Mouse (Mus musculus) G1E (cell line): Measurements from ENCODE around the gene Idh1. TPM values are rescaled to one million over a fixed set of nuclear protein-coding genes. Genes with fewer than 3 reads are reported as not detected.
A peak's percentile ranks its signal among the peaks of the same experiment; 100 is the strongest.

Source experiments
- ATAC-seq: 2 replicates; pipeline ENCODE4 v1.8.0; 2016; ENCODE audit warnings: mild to moderate bottlenecking; ENCODE audit not compliant: insufficient number of reproducible peaks, poor library complexity, low FRiP score, severe bottlenecking; ENCODE audit errors: extremely low read depth
- DNase-seq: peaks from one replicate; pipeline ENCODE4 v3.0.0; 2012; ENCODE audit warnings: low spot score
- H3K27me3 ChIP-seq: 2 replicates; pipeline ENCODE4 v1.6.1; 2012; ENCODE audit warnings: mild to moderate bottlenecking, low read length, inconsistent platforms; ENCODE audit not compliant: insufficient read depth
- H3K36me3 ChIP-seq: replicated peaks from 2 replicates; pipeline ENCODE3; 2012; ENCODE audit warnings: mild to moderate bottlenecking, inconsistent platforms
- H3K4me1 ChIP-seq: 2 replicates; pipeline ENCODE4 v1.6.1; 2012; ENCODE audit warnings: low read depth, low read length, inconsistent platforms, mixed read lengths; ENCODE audit not compliant: insufficient read depth
- H3K4me3 ChIP-seq: 2 replicates; pipeline ENCODE4 v1.5.1; 2012; ENCODE audit warnings: low read depth, mild to moderate bottlenecking, inconsistent platforms, low read length, moderate library complexity, mixed read lengths
- H3K9me3 ChIP-seq: replicated peaks from 2 replicates; pipeline ENCODE4 v1.6.1; 2012; ENCODE audit warnings: inconsistent platforms
- CTCF ChIP-seq: IDR thresholded peaks from 2 replicates; pipeline ENCODE4 v1.5.1; 2012; ENCODE audit warnings: low read depth, low read length, inconsistent platforms, mixed read lengths
- GATA1 ChIP-seq: IDR thresholded peaks from 2 replicates; pipeline ENCODE4 v1.6.1; 2012; ENCODE audit warnings: borderline replicate concordance, low read length, inconsistent platforms, mixed read lengths
- GATA2 ChIP-seq: IDR thresholded peaks from 2 replicates; pipeline ENCODE4 v1.6.1; 2012; ENCODE audit warnings: low read depth, low read length, inconsistent platforms, borderline replicate concordance
- POLR2AphosphoS5 ChIP-seq: IDR thresholded peaks from 2 replicates; pipeline ENCODE4 v1.6.1; 2012; ENCODE audit warnings: low read depth, low read length, inconsistent platforms; ENCODE audit not compliant: insufficient replicate concordance
- TAL1 ChIP-seq: conservative IDR thresholded peaks from 2 replicates; pipeline ENCODE4 v1.6.1; 2012; ENCODE audit warnings: low read depth, low read length, inconsistent platforms, mixed read lengths
- polyA plus RNA-seq: library from polyadenylated mRNA; stranded (reverse); fragments of >175 nt; gene quantifications from 2 replicates; pipeline ENCODE4 v1.2.3, GENCODE M21; 2012
- total RNA-seq, 2 experiments: library from RNA; stranded (forward) in 1 of 2; stranded (reverse) in 1 of 2; fragments of 200-1000 nt in 1 of 2; fragments of >200 nt in 1 of 2; fragmentation: Nextera tagmentation in 1 of 2; gene quantifications; 2 replicates each; pipeline ENCODE4 v1.2.3; 2014 to 2017

Idh1 gene
- total and polyA plus RNA-seq, 3 experiments, result 1.9 to 111 (median 29.9) TPM

DNA sequence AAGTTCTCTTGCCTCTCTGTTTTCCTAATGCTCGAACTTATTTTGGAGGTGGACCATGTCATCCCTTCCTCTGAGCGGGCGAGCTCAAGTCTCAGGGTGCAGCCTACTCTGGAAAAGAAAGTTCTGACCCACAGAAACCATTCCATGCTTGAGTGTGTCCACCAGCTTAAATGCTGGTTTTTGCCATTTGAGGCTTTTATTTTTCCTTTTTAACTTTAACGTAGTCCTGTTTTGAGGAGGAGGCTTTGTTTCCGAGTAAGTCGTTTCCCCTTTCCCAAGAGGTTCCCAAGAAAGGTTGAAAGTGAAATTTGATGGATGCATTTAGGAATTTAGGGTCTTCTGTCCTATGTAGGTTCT is 752 bp upstream of the Idh1 start:
- H3K4me3 ChIP-seq, result peak overlapping the region; percentile 88
- TF ChIP-seq TAL1 (no peak), GATA2 (no peak), POLR2AphosphoS5 (no peak), CTCF (no peak), GATA1 (no peak)
- H3K4me1 ChIP-seq, result peaks cover 28% of the 10 kb centered on the region
- H3K9me3 ChIP-seq, result no peaks in the 10 kb centered on the region
- ATAC-seq (no peak), DNase-seq (no peak)
- H3K27me3 ChIP-seq, result no peaks in the 10 kb centered on the region
- H3K36me3 ChIP-seq, result peaks cover 20% of the 10 kb centered on the region

DNA sequence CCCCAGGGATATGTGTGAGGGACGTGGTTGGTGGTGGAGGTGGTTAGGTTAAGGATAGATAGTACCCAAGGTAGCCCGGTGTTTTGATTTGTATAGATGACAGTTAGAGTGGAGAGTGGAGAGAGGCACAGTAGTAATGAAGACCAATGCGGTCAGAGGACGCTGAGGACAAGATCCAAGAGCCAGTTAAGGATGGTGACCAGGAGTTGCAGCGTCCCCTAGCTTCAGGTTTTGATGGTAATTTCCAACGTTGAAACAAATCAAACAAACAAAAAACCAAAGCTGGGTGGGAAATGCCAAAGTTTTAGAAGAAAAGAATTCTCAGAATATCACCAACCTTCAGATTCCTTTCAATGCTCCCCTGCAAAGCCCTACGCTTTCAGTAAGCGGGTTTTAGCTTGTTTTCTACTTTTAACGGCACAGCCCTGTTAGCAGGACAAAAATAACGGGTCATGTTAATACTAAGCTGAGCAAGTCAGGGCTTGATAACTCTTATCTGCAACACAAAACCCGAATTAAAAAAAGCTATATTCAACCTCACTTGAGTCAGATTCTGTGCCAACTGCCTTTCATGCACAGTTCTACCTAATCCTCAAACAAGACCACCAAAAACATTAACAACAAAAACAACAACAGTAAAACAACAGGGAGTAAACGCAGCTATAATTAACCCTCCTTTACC is 635 bp downstream of the Idh1 start:
- Histone ChIP-seq H3K36me3 (peaks cover 10% of the 10 kb centered on the region), H3K4me1 (peaks cover 34% of the 10 kb centered on the region), H3K4me3 (peak overlapping the region; percentile 88), H3K9me3 (no peaks in the 10 kb centered on the region), H3K27me3 (no peaks in the 10 kb centered on the region)
- DNase-seq (no peak), ATAC-seq (no peak)
- TF ChIP-seq CTCF (no peak), TAL1 (no peak), POLR2AphosphoS5 (no peak), GATA1 (no peak), GATA2 (no peak)

DNA sequence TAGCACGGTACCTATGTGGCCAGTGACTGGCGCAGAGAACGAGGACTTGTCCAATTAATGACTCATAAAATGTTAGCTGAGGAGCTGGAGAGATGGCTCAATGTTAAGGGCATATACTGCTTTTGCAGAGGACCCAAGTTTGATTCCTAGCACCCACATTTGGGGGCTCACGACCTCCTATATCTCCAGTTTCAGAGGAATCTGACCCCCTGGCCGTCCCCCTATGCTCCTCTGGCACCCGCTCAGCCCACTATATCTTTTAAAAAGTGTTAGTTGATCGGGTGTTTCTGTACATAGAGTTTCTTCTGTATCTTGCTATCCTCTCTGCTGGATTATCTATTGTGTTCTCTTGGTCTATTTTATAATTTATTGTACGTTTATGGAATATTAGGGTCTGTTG is 1.3 kb downstream of the Idh1 start:
- ATAC-seq (no peak), DNase-seq (no peak)
- Histone ChIP-seq H3K27me3 (no peaks in the 10 kb centered on the region), H3K4me1 (peaks cover 37% of the 10 kb centered on the region), H3K9me3 (no peaks in the 10 kb centered on the region), H3K36me3 (peaks cover 5% of the 10 kb centered on the region), H3K4me3 (no peak overlapping the region)
- TF ChIP-seq CTCF, result no peak
- TF ChIP-seq GATA1, result no peak
- TF ChIP-seq GATA2, result no peak
- TF ChIP-seq POLR2AphosphoS5, result no peak
- TF ChIP-seq TAL1, result no peak

DNA sequence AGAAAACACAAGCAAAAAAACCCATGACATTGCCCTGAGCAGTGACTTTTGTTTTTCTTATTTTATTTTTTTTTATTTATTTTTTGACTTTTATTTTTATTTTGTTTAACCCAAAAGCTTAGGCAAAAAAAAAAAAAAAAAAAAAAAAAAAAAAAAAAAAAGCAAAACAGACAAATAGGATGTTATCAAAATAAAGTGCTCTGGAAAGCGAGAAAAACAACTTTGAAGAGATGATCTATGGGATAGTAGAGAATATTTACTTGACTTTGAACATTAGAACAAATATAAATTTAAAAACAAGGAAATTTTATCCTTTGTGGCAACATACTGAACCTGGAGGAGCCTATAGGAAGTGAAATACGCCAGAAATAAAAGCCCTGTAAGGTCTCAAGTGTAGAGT is 2.3 kb downstream of the Idh1 start:
- no peaks in the 10 kb centered on the region for H3K27me3 ChIP-seq
- H3K9me3 ChIP-seq, result no peaks in the 10 kb centered on the region
- ATAC-seq, result no peak
- no peak for DNase-seq
- no peak overlapping the region for H3K4me3 ChIP-seq
- TF ChIP-seq GATA2, result no peak
- TF ChIP-seq TAL1, result no peak
- H3K4me1 ChIP-seq, result peaks cover 45% of the 10 kb centered on the region
- peaks cover 3% of the 10 kb centered on the region for H3K36me3 ChIP-seq

DNA sequence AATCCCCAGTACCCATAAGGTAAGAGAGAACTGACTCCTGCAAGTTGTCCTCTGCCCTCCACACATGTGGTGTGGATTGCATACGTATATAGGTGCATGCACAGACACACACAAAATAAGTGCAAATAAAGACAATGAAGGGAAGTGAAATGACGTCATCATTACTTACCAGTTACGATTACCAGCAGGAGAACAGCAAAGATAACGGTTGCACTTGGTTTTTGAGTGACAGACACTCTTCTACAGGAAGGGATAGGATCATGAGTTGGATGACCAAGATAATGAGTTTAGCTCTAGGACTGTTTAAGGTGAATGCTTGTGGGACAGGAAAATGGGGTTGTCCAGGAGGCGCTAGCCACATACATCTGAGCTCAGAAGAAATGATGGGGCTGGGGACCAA is 4.8 kb downstream of the Idh1 start:
- no peaks in the 10 kb centered on the region for H3K9me3 ChIP-seq
- TF ChIP-seq GATA1 (no peak), TAL1 (no peak), POLR2AphosphoS5 (no peak), GATA2 (no peak), CTCF (no peak)

DNA sequence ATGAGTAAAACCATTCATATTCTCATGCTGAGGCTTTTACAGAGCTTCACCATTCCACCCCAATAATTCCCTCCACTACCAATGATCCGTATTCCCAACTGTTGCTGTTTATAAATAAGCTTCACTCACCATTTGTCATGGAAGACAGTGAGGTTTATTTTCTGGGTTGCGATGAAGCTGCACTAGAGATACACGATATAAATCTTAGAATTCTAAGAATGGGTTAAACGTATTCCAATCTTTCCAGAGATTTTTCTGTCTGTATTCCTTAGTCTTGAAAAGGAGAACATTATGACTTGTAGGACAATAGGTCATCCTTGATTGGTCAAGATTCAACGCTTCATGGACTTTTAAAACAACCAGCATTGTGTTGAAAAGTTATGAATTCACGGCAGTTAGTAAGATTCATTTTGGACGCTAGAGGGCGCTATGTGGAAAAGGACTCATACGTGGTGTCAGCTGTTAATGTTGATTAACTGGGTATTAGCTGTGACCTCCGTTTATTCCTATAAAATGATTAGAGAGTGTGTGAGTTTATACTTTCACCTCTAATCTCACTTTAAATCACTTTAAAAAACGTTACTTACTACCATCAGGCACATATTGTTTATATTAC is 6.6 kb downstream of the Idh1 start:
- H3K27me3 ChIP-seq, result no peaks in the 10 kb centered on the region
- peak overlapping the region; percentile 79 for H3K4me3 ChIP-seq
- DNase-seq (peak; percentile 27), ATAC-seq (no peak)
- peaks cover 2% of the 10 kb centered on the region for H3K36me3 ChIP-seq
- no peaks in the 10 kb centered on the region for H3K9me3 ChIP-seq
- no peak for TF ChIP-seq TAL1
- peak; percentile 78 for TF ChIP-seq CTCF
- no peak for TF ChIP-seq GATA1
- peaks cover 45% of the 10 kb centered on the region for H3K4me1 ChIP-seq

More for the DNA sequence above, 4.8 kb downstream of the Idh1 start:
- no peak for DNase-seq
- Histone ChIP-seq H3K4me3 (no peak overlapping the region), H3K27me3 (no peaks in the 10 kb centered on the region), H3K36me3 (no peaks in the 10 kb centered on the region), H3K4me1 (peaks cover 48% of the 10 kb centered on the region)
- ATAC-seq, result no peak

DNA sequence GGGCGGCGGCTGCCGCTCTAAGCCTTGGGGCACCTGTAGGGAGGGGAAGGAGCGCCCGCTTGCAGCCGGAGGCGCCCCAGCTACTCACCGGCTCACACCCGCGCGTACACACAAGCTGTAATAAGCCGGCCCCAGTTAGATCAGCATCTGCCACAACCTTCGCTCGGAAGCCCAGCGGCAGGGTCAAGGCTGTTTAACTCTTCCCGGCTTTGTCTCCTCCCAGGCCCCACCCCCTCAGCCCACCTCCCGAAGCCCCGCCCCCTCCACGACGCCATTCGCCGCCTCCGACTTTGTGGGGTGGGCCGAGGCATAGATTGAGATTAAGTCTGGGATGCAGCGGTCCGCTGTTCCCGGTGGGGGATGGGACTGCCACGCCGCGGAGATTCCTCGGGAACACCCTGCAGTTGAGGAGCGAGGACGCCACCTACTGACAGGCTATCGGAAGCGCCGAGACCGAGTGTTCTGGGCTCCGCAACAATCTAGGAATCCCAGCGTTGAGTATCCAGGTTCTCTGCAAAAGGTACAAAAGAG is 7.3 kb downstream of the Idh1 start:
- Histone ChIP-seq H3K4me1 (peaks cover 47% of the 10 kb centered on the region), H3K27me3 (no peaks in the 10 kb centered on the region), H3K9me3 (no peaks in the 10 kb centered on the region), H3K4me3 (peak overlapping the region; percentile 79), H3K36me3 (peaks cover 10% of the 10 kb centered on the region)
- peak; percentile 46 for ATAC-seq
- peak; percentile 86 for DNase-seq
- TF ChIP-seq GATA1 (no peak), GATA2 (no peak), TAL1 (no peak), CTCF (peak; percentile 62), POLR2AphosphoS5 (no peak)
